Mouse (Mus musculus): ENCODE measurements around the gene Zfp609. TPM values are rescaled to one million over a fixed set of nuclear protein-coding genes. Genes with fewer than 3 reads are reported as not detected.

Zfp609 gene
- polyA plus RNA-seq, 1 experiment from 2014 or later, result 5.8 TPM

GRCm38 (mm10) chr9:65728588-65728987 is 98.8 kb downstream of the Zfp609 start:
- Histone ChIP-seq H3K4me1 (replicated peaks; ENCODE audit: control insufficient read depth, insufficient read depth, low read length) (peaks cover 10% of the 10 kb centered on the region; the same call in 1 of the 2 replicates), H3K4me3 (ENCODE audit: low read depth, low read length) (no peak overlapping the region), H3K27me3 (replicated peaks; ENCODE audit: control insufficient read depth, insufficient read depth, low read length) (no peaks in the 10 kb centered on the region), H3K36me3 (ENCODE audit: control insufficient read depth, insufficient read depth, low read length) (peaks cover 5% of the 10 kb centered on the region; the same call in 1 of the 2 replicates), H3K9me3 (ENCODE audit: control insufficient read depth, low read length) (no peaks in the 10 kb centered on the region), H3K9ac (ENCODE audit: low read depth, low read length) (no peak overlapping the region), H3K4me2 (no peak overlapping the region), H3K27ac (ENCODE audit: low read depth, low read length) (no peak overlapping the region)
- ATAC-seq (replicated peaks; ENCODE audit: low FRiP score) (no peak), DNase-seq (ENCODE audit: low spot score) (no peak)
- 94% methylated on average over 6 of the region's 6 CpGs for WGBS

DNA sequence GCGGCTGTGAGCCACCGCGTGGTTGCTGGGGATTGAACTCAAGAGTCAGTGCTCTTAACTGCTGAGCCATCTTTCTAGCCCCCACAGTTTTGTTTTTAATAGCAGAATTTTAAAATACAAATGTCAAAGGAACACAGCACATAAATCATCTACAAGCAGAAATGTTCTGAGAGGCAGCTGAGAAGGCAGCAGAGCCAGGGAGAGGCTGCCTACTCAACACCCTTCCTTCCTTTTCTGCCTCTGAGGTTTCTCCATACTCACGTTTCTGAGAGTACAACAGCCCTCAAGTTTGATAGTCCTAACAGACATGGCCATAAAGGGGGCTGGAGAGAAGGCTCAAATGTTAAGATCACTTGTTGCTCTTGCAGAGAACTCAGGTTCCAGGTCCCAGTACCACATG is 99.9 kb downstream of the Zfp609 start:
- H3K27me3 ChIP-seq (replicated peaks; ENCODE audit: control insufficient read depth, insufficient read depth, low read length), result no peaks in the 10 kb centered on the region
- no peak overlapping the region for H3K4me3 ChIP-seq (ENCODE audit: low read depth, low read length)
- H3K9ac ChIP-seq (ENCODE audit: low read depth, low read length), result no peak overlapping the region
- peaks cover 5% of the 10 kb centered on the region; the same call in 1 of the 2 replicates for H3K36me3 ChIP-seq (ENCODE audit: control insufficient read depth, insufficient read depth, low read length)
- DNase-seq (ENCODE audit: low spot score) (no peak), ATAC-seq (replicated peaks; ENCODE audit: low FRiP score) (no peak)
- no peaks in the 10 kb centered on the region for H3K9me3 ChIP-seq (ENCODE audit: control insufficient read depth, low read length)
- no peak overlapping the region for H3K27ac ChIP-seq (ENCODE audit: low read depth, low read length)
- H3K4me2 ChIP-seq, result no peak overlapping the region
- H3K4me1 ChIP-seq (replicated peaks; ENCODE audit: control insufficient read depth, insufficient read depth, low read length), result peaks cover 10% of the 10 kb centered on the region; the same call in 1 of the 2 replicates
- 83% methylated on average over 4 of the region's 4 CpGs for WGBS

DNA sequence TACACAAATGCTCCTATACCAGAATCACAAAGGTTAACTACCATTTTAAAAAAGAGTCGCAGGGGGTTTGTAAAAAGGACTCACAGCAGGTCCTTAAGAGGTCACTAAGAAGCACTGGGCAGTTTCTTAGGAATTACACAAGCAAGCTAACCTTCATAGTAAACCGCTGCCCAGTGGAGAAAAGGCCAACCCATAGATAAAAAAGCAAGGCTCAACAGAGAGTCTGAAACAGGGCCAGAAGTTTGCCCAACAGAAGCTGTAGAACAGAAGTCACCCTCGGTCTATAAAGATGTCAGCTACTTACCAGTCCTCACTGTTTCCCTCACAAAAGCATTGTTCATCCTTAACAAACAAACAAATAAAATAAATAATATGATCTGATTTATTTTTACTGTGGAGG is 100.9 kb downstream of the Zfp609 start:
- H3K36me3 ChIP-seq (ENCODE audit: control insufficient read depth, insufficient read depth, low read length), result peaks cover 5% of the 10 kb centered on the region; the same call in 1 of the 2 replicates
- peaks cover 10% of the 10 kb centered on the region; the same call in 1 of the 2 replicates for H3K4me1 ChIP-seq (replicated peaks; ENCODE audit: control insufficient read depth, insufficient read depth, low read length)
- no peaks in the 10 kb centered on the region for H3K27me3 ChIP-seq (replicated peaks; ENCODE audit: control insufficient read depth, insufficient read depth, low read length)
- 92% methylated on average over 3 of the region's 3 CpGs for WGBS
- no peak overlapping the region for H3K4me3 ChIP-seq (ENCODE audit: low read depth, low read length)
- H3K9me3 ChIP-seq (ENCODE audit: control insufficient read depth, low read length), result no peaks in the 10 kb centered on the region
- H3K4me2 ChIP-seq, result no peak overlapping the region
- no peak for DNase-seq (ENCODE audit: low spot score)
- H3K27ac ChIP-seq (ENCODE audit: low read depth, low read length), result no peak overlapping the region
- no peak for ATAC-seq (replicated peaks; ENCODE audit: low FRiP score)
- no peak overlapping the region for H3K9ac ChIP-seq (ENCODE audit: low read depth, low read length)

DNA sequence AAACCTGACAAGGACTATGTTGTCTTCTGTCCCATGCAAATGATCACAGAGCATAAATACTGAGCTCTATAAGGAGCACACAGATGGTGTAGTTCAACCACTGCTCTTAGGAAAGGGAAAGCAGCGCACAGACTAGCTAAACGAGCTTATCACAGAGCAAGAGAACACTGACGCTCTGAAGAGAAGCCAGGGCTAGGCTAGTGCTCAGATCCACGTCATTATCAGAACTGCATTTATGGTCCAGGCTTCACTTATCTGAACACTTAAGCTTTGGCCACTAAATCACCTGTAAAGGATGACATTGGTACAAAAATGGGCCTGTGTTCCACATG is 102.1 kb downstream of the Zfp609 start:
- Histone ChIP-seq H3K9me3 (ENCODE audit: control insufficient read depth, low read length) (no peaks in the 10 kb centered on the region), H3K27ac (ENCODE audit: low read depth, low read length) (no peak overlapping the region), H3K4me1 (replicated peaks; ENCODE audit: control insufficient read depth, insufficient read depth, low read length) (peaks cover 10% of the 10 kb centered on the region; the same call in 1 of the 2 replicates), H3K9ac (ENCODE audit: low read depth, low read length) (no peak overlapping the region), H3K27me3 (replicated peaks; ENCODE audit: control insufficient read depth, insufficient read depth, low read length) (no peaks in the 10 kb centered on the region), H3K4me2 (no peak overlapping the region), H3K36me3 (ENCODE audit: control insufficient read depth, insufficient read depth, low read length) (peaks cover 2% of the 10 kb centered on the region; the same call in 1 of the 2 replicates), H3K4me3 (ENCODE audit: low read depth, low read length) (no peak overlapping the region)
- WGBS, result 41% methylated on average over 4 of the region's 4 CpGs
- DNase-seq (ENCODE audit: low spot score) (no peak), ATAC-seq (replicated peaks; ENCODE audit: low FRiP score) (no peak)

- Histone ChIP-seq H3K9me3 (ENCODE audit: control insufficient read depth, low read length) (no peaks in the 10 kb centered on the region), H3K4me3 (ENCODE audit: low read depth, low read length) (no peak overlapping the region), H3K27ac (ENCODE audit: low read depth, low read length) (no peak overlapping the region), H3K4me1 (replicated peaks; ENCODE audit: control insufficient read depth, insufficient read depth, low read length) (peaks cover 10% of the 10 kb centered on the region; the same call in 1 of the 2 replicates), H3K4me2 (no peak overlapping the region), H3K27me3 (replicated peaks; ENCODE audit: control insufficient read depth, insufficient read depth, low read length) (no peaks in the 10 kb centered on the region), H3K36me3 (ENCODE audit: control insufficient read depth, insufficient read depth, low read length) (peaks cover 2% of the 10 kb centered on the region; the same call in 1 of the 2 replicates), H3K9ac (ENCODE audit: low read depth, low read length) (no peak overlapping the region)
- DNase-seq (ENCODE audit: low spot score), result no peak
- WGBS, result 80% methylated on average over 8 of the region's 8 CpGs
- no peak for ATAC-seq (replicated peaks; ENCODE audit: low FRiP score)
These were observed 102.7 kb downstream of the Zfp609 start for GRCm38 (mm10) chr9:65724471-65725290.

DNA sequence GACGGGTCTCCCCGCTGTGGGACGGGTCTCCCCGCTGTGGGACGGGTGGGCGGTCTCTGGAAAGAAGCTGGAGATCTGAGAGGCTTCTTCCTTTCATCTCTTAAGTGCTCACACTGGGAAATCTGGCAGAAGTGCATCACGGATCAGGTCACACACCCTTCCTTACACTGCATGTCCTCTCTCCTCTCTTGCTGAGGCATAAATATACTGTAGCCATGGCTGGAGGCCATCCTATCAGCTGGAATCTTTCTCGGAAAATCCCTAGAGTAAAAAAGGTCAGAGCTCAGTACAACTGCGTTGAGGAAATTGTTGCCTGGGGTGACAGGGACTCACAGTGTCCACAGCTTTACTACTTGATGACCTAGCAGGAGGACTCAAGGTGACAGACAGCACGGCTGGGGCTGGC is 106.2 kb downstream of the Zfp609 start:
- no peak for ATAC-seq (replicated peaks; ENCODE audit: low FRiP score)
- Histone ChIP-seq H3K4me3 (ENCODE audit: low read depth, low read length) (no peak overlapping the region), H3K36me3 (ENCODE audit: control insufficient read depth, insufficient read depth, low read length) (no peaks in the 10 kb centered on the region), H3K27ac (ENCODE audit: low read depth, low read length) (no peak overlapping the region), H3K27me3 (replicated peaks; ENCODE audit: control insufficient read depth, insufficient read depth, low read length) (no peaks in the 10 kb centered on the region), H3K9me3 (ENCODE audit: control insufficient read depth, low read length) (no peaks in the 10 kb centered on the region), H3K4me2 (no peak overlapping the region), H3K9ac (ENCODE audit: low read depth, low read length) (no peak overlapping the region), H3K4me1 (replicated peaks; ENCODE audit: control insufficient read depth, insufficient read depth, low read length) (peaks cover 10% of the 10 kb centered on the region; the same call in 1 of the 2 replicates)
- no peak for DNase-seq (ENCODE audit: low spot score)
- WGBS, result 61% methylated on average over 10 of the region's 10 CpGs

DNA sequence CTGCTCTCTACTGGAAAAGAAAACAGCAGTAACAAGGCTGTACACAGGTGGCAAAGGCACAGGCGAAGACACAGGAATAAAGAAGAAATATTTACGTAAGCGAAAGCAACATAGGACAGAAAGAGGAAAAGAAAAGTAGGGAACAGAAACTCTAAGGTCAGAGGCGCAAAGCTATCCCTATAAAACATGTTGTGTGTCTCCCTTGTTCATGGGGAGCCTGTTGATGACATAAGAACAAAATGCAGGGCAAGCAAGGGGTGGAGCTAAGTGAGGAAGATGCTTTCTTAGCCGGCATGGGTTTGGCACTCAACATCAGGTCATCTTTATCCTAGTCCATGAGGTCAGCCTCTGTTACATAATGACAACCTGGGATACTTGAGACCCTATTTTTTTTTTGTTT is 109.2 kb downstream of the Zfp609 start:
- Histone ChIP-seq H3K4me1 (replicated peaks; ENCODE audit: control insufficient read depth, insufficient read depth, low read length) (no peaks in the 10 kb centered on the region), H3K27me3 (replicated peaks; ENCODE audit: control insufficient read depth, insufficient read depth, low read length) (no peaks in the 10 kb centered on the region), H3K9me3 (ENCODE audit: control insufficient read depth, low read length) (no peaks in the 10 kb centered on the region), H3K4me2 (no peak overlapping the region), H3K4me3 (ENCODE audit: low read depth, low read length) (no peak overlapping the region), H3K27ac (ENCODE audit: low read depth, low read length) (no peak overlapping the region), H3K9ac (ENCODE audit: low read depth, low read length) (no peak overlapping the region), H3K36me3 (ENCODE audit: control insufficient read depth, insufficient read depth, low read length) (no peaks in the 10 kb centered on the region)
- DNase-seq (ENCODE audit: low spot score), result no peak
- WGBS, result 91% methylated on average over 5 of the region's 5 CpGs
- no peak for ATAC-seq (replicated peaks; ENCODE audit: low FRiP score)

DNA sequence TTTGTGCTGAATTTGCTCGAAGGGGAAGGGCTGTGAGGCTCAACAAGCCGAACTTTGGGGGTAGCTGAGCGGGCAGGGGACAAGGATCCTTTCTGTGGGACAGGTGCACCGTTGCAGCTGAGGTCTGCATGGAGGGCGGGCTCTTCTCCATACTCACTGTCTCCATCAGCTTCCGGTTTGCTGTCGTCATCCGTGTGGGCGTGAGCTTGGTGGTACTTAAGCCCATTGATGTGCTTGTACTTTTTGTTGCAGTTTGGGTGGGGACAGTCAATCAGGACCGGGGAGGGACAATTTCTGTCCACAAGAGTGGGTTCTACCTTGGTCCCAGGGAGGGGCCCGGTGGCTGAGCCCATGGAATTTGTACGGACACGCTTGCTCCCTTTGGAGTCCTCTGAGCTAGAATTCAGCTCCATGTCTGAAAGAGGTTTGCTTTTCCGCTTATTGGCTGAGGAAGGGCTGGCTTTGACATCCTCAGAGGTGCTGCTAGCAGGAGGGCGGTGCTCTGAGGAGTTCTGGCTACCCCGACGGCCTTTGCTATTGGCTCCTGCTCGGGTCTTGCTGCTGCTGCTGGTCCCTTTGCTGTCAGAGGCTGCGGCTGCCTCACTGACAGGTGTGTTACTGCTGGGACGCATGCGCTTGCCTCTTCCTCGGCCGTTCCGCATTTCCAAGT is 123.3 kb downstream of the Zfp609 start:
- no peak overlapping the region for H3K4me3 ChIP-seq (ENCODE audit: low read depth, low read length)
- 91% methylated on average over 24 of the region's 24 CpGs for WGBS
- no peaks in the 10 kb centered on the region for H3K4me1 ChIP-seq (replicated peaks; ENCODE audit: control insufficient read depth, insufficient read depth, low read length)
- H3K36me3 ChIP-seq (ENCODE audit: control insufficient read depth, insufficient read depth, low read length), result peaks cover 25% of the 10 kb centered on the region; the same call in 1 of the 2 replicates
- no peaks in the 10 kb centered on the region for H3K9me3 ChIP-seq (ENCODE audit: control insufficient read depth, low read length)
- H3K9ac ChIP-seq (ENCODE audit: low read depth, low read length), result no peak overlapping the region
- H3K27ac ChIP-seq (ENCODE audit: low read depth, low read length), result no peak overlapping the region
- H3K4me2 ChIP-seq, result no peak overlapping the region
- DNase-seq (ENCODE audit: low spot score), result no peak
- no peaks in the 10 kb centered on the region for H3K27me3 ChIP-seq (replicated peaks; ENCODE audit: control insufficient read depth, insufficient read depth, low read length)
- ATAC-seq (replicated peaks; ENCODE audit: low FRiP score), result no peak
